ENCODE assay signal across 14 mouse cellular contexts in the genomic region with DNA sequence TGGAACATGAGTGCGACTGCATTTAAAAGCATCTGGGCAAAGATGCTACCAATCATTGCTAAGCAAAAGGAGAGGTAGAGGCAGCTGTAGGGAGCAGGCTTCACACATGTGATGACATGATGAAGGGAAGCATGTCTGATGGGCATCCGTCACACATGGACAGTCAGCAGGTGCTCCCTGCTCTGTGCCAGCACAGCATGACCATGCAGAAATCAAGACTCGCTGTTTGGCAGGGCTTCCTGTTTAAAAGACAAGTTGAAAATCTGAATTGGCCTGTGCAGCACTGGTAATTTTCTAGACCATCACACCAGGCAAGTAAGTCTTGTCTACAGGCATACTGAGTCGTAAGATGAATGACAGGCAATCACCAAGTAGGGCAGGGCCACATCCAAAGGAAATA.
DNase-seq lines count a peak whose midpoint lies in the region.
"Had no signal": no experiment of that assay in that cellular context is flagged by ENCODE, and none has a peak within 500 bp of the region (broad histone marks: within the 10 kb centered on the region; RNA-seq: fewer than 3 reads in every experiment).

No protein-coding gene starts in this region.

- intact Hi-C loops in left cerebral cortex, postnatal 4 days (cut with DNase I), result no loop called here

- peaks cover 31% of the 10 kb centered on the region for H3K4me1 ChIP-seq in megakaryocyte, embryonic 14.5 days

- H3K4me3 ChIP-seq in megakaryocyte, embryonic 14.5 days (replicated peaks), result peak overlapping the region; percentile 66

- no peaks in the 10 kb centered on the region for H3K27me3 ChIP-seq in megakaryocyte, embryonic 14.5 days (replicated peaks)

- DNase-seq in left cerebral cortex, postnatal 4 days, result peak; percentile 42
- DNase-seq in left cerebral cortex, adult 18-20 months (ENCODE audit: low spot score in 2 of 2), result no peak
- peak; percentile 54 for DNase-seq in MN1 (ENCODE audit: low spot score)
- peak; percentile 43 for DNase-seq in cerebellum, adult 9-10 months
- DNase-seq in layer of hippocampus, postnatal 25 days (ENCODE audit: extremely low spot score in 1 of 2, low spot score in 1 of 2), result no peak
- DNase-seq in left cerebral cortex, adult 8-10 months (ENCODE audit: low spot score in 2 of 2), result no peak
- DNase-seq: adrenal gland, postnatal 25 days; forebrain, postnatal 0 days; heart, postnatal 4 days; kidney, postnatal 4 days; liver; lung, postnatal 14 days; right cerebral cortex, postnatal 14 days had no signal

- H3K9me3 ChIP-seq in megakaryocyte, embryonic 14.5 days, result no peaks in the 10 kb centered on the region

- H3K36me3 ChIP-seq in megakaryocyte, embryonic 14.5 days (replicated peaks; ENCODE audit: low read length), result peaks cover 23% of the 10 kb centered on the region

Comparison
In these comparisons a context has a peak if more than half of its experiments do, and no peak if none do; other contexts are left out.
1. DNase-seq: peak in left cerebral cortex, postnatal 4 days (single experiment), MN1 (single experiment) and cerebellum, adult 9-10 months (single experiment); none in left cerebral cortex, adult 18-20 months (0 of 2), layer of hippocampus, postnatal 25 days (0 of 2) and left cerebral cortex, adult 8-10 months (0 of 2).